Mouse (Mus musculus) limb, embryonic 14.5 days (tissue): ENCODE results near the gene Rrp12. TPM values are rescaled to one million over a fixed set of nuclear protein-coding genes. Genes with fewer than 3 reads are reported as not detected.
"Not testable (repeated sequence)": the region's sequence is repeated elsewhere in the genome, so short reads cannot be mapped to it uniquely, and the experiment has no call there.

Source experiments
- ATAC-seq: fragments of 200-750 bp; cut with Nextera tagmentation; 2 replicates; pipeline ENCODE4 v1.8.0; 2017; ENCODE audit warnings: low read depth, moderate number of reproducible peaks, moderate TSS enrichment; ENCODE audit not compliant: low FRiP score
- DNase-seq: peaks from one replicate; pipeline ENCODE4 v3.0.0-alpha.2; 2015; ENCODE audit warnings: low spot score
- H3K27ac ChIP-seq: fragments of 300-500 bp; sonication (generic); replicated peaks from 2 replicates; pipeline ENCODE4 v1.5.1; 2014; ENCODE audit warnings: low read depth, mild to moderate bottlenecking, low read length, moderate library complexity, mixed read lengths
- H3K27me3 ChIP-seq: fragments of 300-500 bp; sonication (generic); 2 replicates; pipeline ENCODE4 v1.6.1; 2014; ENCODE audit warnings: low read length, mixed read lengths; ENCODE audit not compliant: control insufficient read depth, insufficient read depth
- H3K36me3 ChIP-seq: fragments of 300-500 bp; sonication (generic); 2 replicates; pipeline ENCODE4 v1.6.1; 2014; ENCODE audit warnings: mild to moderate bottlenecking, low read length, moderate library complexity, mixed read lengths; ENCODE audit not compliant: control insufficient read depth, insufficient read depth
- H3K4me1 ChIP-seq: fragments of 300-500 bp; sonication (generic); 2 replicates; pipeline ENCODE4 v1.6.1; 2014; ENCODE audit warnings: antibody characterized with exemption, low read length, mixed read lengths; ENCODE audit not compliant: control insufficient read depth, insufficient read depth
- H3K4me2 ChIP-seq: fragments of 300-500 bp; sonication (generic); replicated peaks from 2 replicates; pipeline ENCODE4 v1.6.1; 2014; ENCODE audit warnings: low read depth, mild to moderate bottlenecking, low read length, moderate library complexity; ENCODE audit not compliant: severe bottlenecking
- H3K4me3 ChIP-seq: fragments of 300-500 bp; sonication (generic); replicated peaks from 2 replicates; pipeline ENCODE4 v1.5.1; 2014; ENCODE audit warnings: low read length
- H3K9ac ChIP-seq: fragments of 300-500 bp; sonication (generic); 2 replicates; pipeline ENCODE4 v1.6.1; 2014; ENCODE audit warnings: mild to moderate bottlenecking, low read depth, low read length, moderate library complexity; ENCODE audit not compliant: severe bottlenecking
- H3K9me3 ChIP-seq: fragments of 300-500 bp; sonication (generic); 2 replicates; pipeline ENCODE4 v1.6.1; 2016; ENCODE audit warnings: low read length; ENCODE audit not compliant: control insufficient read depth
- POLR2A ChIP-seq: fragments of 200-500 bp; IDR thresholded peaks from 2 replicates; pipeline ENCODE4 v1.8.0; 2012; ENCODE audit warnings: inconsistent platforms, mild to moderate bottlenecking, moderate library complexity, borderline replicate concordance; ENCODE audit not compliant: insufficient read depth, insufficient read length; ENCODE audit errors: extremely low read depth
- WGBS: fragments of 180-500 bp; shearing (Covaris S2); extraction: QIAGEN DNeasy Blood & Tissue Kit; methylation state at CpG from one replicate; pipeline ENCODE4 v1.1.7; 2014; 5-methylcytosine and 5-hydroxymethylcytosine counted together
- polyA plus RNA-seq, 2 experiments: library from polyadenylated mRNA; depleted of rRNA in 1 of 2; stranded (reverse) in 1 of 2; unstranded in 1 of 2; fragments of >200 nt; fragmentation: Nextera tagmentation in 1 of 2; extraction: Ambion mirVana in 1 of 2; gene quantifications; 2 replicates each; pipeline versions ENCODE4 v1.2.1 to v1.2.3; 2012 to 2014

Rrp12 gene
- polyA plus RNA-seq, 2 experiments = 13.2 to 13.9 TPM

DNA sequence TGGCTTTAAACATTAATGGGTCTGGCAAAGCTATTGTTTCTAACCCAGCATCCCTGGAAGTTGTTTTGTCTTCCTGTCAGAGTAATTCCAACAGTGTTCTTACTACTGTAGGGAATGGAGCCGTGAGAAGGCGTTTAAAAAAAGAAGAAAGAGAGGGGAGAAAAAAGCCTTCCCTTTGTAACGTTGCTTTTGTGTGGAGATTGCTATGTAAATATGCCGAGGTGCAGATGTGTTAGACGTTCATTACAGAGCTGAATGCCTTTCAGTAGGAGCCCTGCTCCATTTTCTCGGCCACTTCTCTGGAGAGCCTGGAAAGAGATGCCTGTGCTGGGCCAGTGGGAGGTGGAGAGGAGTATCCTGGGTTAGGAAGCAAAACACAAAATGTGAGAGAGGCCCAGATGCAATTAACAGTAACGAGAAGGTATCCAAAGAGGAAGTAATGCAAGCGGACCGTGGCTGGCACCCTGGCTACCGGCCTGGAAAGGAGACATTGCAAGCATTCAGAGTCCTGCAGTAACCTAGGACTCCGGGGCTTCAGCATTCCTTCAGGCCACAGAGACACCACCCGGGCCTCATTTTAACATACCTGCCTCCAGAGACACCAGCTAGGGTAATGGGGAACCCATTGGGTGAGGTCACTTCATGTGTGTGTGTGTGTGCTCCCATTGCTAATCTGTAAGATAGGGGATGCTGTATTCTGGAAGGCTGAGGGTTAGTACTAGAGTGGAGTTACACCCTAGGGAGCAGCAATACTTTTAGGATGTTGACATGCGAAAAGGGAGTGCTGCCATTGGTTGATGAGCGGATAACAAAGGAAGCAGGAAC, 45.0 kb downstream of the Rrp12 start:
- WGBS = 23% methylated on average over 14 of the region's 14 CpGs
- no peak for ATAC-seq
- Histone ChIP-seq H3K27ac (0 out of 2 replicates have a peak overlapping the region, but pooled peaks have one; percentile 6), H3K4me1 (peaks cover 21% of the 10 kb centered on the region), H3K27me3 (peaks cover 8% of the 10 kb centered on the region; the same call in 1 of the 2 replicates), H3K4me2 (no peak overlapping the region), H3K9ac (no peak overlapping the region), H3K36me3 (no peaks in the 10 kb centered on the region), H3K4me3 (no peak overlapping the region), H3K9me3 (no peaks in the 10 kb centered on the region)
- DNase-seq = no peak
- TF ChIP-seq POLR2A = no peak

DNA sequence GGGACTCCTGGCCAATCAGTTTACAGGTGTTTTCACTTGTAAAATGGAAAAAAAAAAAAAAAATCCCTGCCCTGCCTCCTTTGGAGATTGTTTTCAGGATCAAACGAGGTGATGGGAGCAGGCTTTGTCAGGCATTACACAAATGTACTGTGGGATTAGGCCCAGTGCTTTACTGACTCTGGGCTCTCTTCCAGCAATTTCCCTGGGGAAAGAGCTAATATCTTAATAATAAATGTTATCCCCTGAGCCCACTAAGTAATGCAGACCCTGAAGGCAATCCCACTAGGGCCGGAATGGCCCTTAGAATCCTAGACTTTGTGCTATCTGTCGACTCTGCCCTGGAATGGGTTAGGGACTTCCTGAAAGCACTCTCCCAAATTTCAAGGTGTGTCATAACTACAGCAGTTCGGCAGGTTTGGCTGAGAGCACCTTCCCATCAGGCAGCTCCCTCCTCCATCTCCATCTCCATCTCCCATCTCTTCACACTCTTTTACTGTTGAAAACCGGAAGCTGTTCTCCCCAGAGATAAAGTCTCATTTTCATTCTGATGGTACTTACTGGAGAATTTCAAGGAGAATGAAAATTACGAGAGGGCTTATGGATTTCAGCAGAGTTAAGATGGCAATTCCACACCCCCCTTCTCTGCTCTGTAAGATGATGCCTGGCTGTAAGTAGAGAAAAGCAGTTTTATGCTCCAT, 45.8 kb downstream of the Rrp12 start:
- no peaks in the 10 kb centered on the region for H3K36me3 ChIP-seq
- no peak for TF ChIP-seq POLR2A
- no peak for ATAC-seq
- H3K27ac ChIP-seq = no peak overlapping the region
- H3K4me3 ChIP-seq = no peak overlapping the region
- 22% methylated on average over 6 of the region's 6 CpGs for WGBS
- H3K4me2 ChIP-seq = no peak overlapping the region
- no peak for DNase-seq
- peaks cover 21% of the 10 kb centered on the region for H3K4me1 ChIP-seq
- no peaks in the 10 kb centered on the region for H3K9me3 ChIP-seq
- H3K27me3 ChIP-seq = peaks cover 10% of the 10 kb centered on the region; the same call in 1 of the 2 replicates
- no peak overlapping the region for H3K9ac ChIP-seq

DNA sequence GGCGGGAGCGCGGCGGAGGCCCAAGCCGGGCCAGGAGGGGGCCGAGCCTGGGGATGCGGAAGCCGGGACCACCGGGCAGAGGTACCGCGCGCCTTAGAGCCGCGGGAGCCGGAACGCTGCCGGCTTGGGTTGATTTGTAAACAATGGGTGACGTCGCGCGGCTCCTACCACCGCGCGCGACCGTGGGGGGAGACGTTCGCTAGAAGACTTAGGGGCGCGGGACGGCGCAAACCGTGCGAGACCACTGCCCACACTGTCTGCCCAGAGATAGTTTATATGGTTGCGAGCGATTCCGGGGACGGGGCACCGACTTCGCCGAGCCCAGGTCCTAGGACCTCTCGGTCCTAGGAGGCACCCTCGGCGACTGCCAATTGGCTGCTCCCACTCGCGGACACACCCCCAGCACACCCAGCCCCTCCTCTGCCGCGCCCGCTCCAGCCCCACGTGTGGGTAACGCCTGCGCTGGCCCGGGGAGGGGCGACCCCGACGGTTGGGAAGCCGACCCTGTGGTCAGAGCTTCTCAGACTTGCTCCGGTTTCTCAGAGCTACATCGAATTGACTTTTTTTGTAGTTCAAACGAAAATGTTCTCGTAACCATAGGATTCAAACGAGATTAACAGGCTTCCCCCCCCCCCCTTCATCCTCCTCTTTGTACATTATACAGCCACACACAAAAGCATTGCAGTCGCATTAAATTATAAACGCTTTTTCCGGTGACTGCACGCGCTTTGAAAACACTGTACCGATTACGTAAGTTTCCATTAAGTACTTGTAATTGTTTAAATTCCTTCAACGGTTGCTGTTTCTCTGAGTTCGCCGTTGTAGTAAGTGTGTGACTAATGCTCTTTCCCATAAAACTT, 47.8 kb downstream of the Rrp12 start, which contains the start of gene Frat2:
Gene Frat2 (minus strand): TSS at position 141 of the 860 bp plus-strand sequence.
- Histone ChIP-seq H3K4me2 (peak within 1 kb of the TSS; percentile 91), H3K4me1 (peaks cover 21% of the 10 kb centered on the region), H3K4me3 (peak within 1 kb of the TSS; percentile 68), H3K9ac (peak within 1 kb of the TSS; percentile 59), H3K36me3 (no peaks in the 10 kb centered on the region), H3K9me3 (no peaks in the 10 kb centered on the region), H3K27ac (peak within 1 kb of the TSS; percentile 81), H3K27me3 (peaks cover 10% of the 10 kb centered on the region; the same call in 1 of the 2 replicates)
- peak; percentile 88 for DNase-seq
- peak; percentile 47; the same call in 1 of the 2 replicates for TF ChIP-seq POLR2A
- under 1% methylated on average over 71 of the region's 72 CpGs for WGBS
- ATAC-seq = peak; percentile 96

DNA sequence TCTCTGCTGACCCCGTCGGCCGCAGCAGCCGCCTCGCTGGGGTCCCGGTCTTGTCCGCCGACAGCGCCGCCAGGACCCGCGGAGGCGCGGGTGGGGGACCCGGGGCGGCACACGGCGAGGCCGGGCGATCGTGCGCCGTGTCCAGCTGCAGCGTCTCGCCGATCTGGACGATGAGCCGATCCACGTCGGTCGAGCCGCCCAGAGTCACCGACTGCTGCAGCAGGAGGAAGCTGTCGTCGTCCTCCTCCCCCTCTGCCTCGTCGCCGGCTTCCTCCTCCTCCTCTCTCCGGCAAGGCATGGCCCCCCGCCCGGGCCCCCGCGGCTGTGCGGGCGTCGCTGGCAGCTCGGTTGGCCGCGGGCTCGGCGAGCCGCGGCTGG, 48.4 kb downstream of the Rrp12 start:
- not testable (repeated sequence) for DNase-seq, H3K9me3 ChIP-seq, H3K36me3 ChIP-seq
- under 1% methylated on average over 35 of the region's 53 CpGs for WGBS
- peaks cover 21% of the 10 kb centered on the region for H3K4me1 ChIP-seq
- ATAC-seq = peak; percentile 42
- H3K4me3 ChIP-seq = peak overlapping the region; percentile 68
- peaks cover 10% of the 10 kb centered on the region; the same call in 1 of the 2 replicates for H3K27me3 ChIP-seq
- H3K27ac ChIP-seq = peak overlapping the region; percentile 81
- peak overlapping the region; percentile 59 for H3K9ac ChIP-seq
- H3K4me2 ChIP-seq = peak overlapping the region; percentile 91

DNA sequence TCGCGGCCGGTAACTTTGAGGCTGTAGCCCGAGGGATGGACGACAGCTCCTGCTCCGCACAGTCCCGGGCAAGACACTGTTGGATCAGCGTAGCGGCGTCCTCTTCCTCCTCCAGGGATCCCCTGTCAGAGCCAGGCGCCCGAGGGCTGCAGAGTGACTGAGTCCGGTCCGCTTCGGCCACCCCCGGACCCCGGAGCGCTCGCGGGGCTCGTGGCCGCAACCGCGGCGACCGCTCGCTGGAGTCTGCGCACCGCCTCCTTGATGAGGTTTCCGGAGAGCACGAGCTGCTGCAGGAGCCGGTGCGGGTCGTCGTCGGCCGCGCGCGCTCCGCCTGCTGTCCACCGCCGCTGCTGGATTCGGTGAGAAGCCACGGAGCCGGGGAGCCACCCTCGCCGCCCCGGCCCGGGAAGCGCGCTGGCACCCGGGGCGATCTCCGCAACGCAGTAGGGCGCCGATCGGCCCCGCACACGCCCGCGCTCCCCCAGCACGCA, 48.8 kb downstream of the Rrp12 start:
- Histone ChIP-seq H3K4me1 (peaks cover 21% of the 10 kb centered on the region), H3K27me3 (peaks cover 10% of the 10 kb centered on the region; the same call in 1 of the 2 replicates), H3K9ac (peak overlapping the region; percentile 59), H3K4me3 (peak overlapping the region; percentile 68), H3K36me3 (no peaks in the 10 kb centered on the region), H3K4me2 (peak overlapping the region; percentile 91), H3K9me3 (no peaks in the 10 kb centered on the region), H3K27ac (peak overlapping the region; percentile 81; the same call in 1 of the 2 replicates)
- TF ChIP-seq POLR2A = no peak
- no peak for ATAC-seq
- 2% methylated on average over 45 of the region's 64 CpGs for WGBS
- no peak for DNase-seq
